Mouse (Mus musculus) gastrocnemius, postnatal 14 days (tissue): Measurements from ENCODE around the gene Cog7. TPM values are rescaled to one million over a fixed set of nuclear protein-coding genes. Genes with fewer than 3 reads are reported as not detected.

ENCODE experiments used
- DNase-seq: peaks from one replicate; pipeline ENCODE4 v3.0.0; 2021; ENCODE audit warnings: mixed read lengths
- intact Hi-C: fragments of 180-260 bp; cut with DNase I; formaldehyde crosslinking; loops from one replicate; pipeline ENCODE4 v1.15.1; 2025; ENCODE audit warnings: low total_unique reads
- total RNA-seq, 2 experiments: library from RNA; stranded (reverse); gene quantifications; 2 replicates each; pipeline ENCODE4 v1.2.3; 2021

Gene Cog7
- total RNA-seq, 2 experiments from 2014 or later: 8.9 to 9.3 TPM

- intact Hi-C loops: no loop called here
- no peak for DNase-seq
These were observed 67.6 kb downstream of the Cog7 start for GRCm38 (mm10) chr7:121913944-121914343.

DNA sequence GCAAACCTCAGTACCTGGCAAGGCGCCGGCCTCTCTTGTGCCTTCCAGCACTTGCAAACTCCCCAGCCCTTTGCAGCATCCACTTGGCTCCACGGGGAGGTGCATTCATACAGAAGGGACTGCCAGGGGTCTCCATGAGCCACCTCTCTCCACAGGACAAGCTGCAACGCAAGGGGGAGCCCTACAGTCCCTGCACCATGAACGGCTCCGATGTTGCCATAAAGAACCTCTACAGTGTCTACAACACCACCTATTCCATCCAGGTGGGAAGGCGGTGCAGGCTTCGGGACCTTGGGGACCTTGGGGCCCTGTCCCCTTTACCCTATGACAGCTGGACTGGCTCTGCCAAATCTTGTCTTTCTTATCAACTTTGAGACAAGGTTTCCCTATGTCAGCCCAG lies 69.3 kb downstream of the Cog7 start:
- intact Hi-C loops: no loop called here
- DNase-seq: no peak

DNA sequence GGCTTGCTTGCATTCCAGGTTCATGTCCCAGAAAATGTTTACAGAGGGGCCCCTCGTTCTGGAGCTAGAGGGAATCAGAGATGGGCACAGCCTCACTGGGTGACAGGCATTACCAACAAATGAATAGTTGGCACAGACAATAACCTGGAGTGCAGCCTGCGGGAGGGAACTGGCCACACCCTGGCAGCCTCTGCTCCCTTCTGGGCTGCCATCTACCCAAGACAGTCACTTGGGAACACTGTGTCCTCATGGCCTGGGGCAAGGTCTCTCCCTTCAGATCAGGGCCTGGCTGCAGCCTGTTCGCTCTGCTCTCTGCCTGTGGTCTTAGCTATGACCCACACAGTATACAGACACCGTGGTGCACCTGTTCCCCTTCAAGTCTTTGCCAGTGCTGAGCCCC lies 74.6 kb downstream of the Cog7 start:
- intact Hi-C loops: no loop called here
- DNase-seq: no peak

DNA sequence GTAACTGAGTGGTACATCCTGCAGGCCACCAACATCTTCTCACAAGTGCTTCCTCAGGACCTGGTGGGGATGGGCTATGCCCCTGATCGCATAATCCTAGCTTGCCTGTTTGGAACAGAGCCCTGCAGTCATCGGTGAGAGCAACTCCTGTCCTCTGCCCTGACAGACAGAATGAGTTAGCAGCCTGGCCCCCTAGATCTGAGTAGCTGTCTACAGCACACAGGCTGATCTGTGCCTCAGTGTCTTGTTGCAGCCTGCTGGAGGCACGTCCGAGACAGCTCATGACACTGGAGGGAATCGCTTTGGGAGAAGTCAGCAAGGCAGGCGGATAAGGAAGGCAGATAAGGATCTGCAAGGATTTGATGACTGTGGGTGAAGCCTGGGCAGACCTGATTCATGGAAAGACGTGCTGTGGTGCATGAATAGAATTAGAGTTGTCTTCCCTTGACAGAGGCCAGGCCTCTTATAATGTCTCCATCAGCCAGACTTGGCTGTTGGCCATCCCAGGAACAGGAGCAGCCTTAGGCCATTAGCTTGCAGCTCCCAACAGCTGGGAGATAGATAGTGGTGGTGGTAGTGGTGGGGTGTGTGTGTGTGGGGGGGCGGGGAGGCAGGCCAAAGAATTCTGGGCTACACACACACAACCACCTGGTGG lies 78.6 kb downstream of the Cog7 start:
- no peak for DNase-seq
- intact Hi-C loops: no loop called here

GRCm38 (mm10) chr7:121899940-121900339 lies 81.6 kb downstream of the Cog7 start:
- intact Hi-C loops: loop anchor here (10.0 kb wide), 1 partner anchor 65 kb away; no protein-coding TSS in a partner anchor
- DNase-seq: no peak

- DNase-seq: no peak
- intact Hi-C loops: loop anchor here (10.0 kb wide), 1 partner anchor 65 kb away; no protein-coding TSS in a partner anchor
These were observed 82.2 kb downstream of the Cog7 start for GRCm38 (mm10) chr7:121899311-121899710.

DNA sequence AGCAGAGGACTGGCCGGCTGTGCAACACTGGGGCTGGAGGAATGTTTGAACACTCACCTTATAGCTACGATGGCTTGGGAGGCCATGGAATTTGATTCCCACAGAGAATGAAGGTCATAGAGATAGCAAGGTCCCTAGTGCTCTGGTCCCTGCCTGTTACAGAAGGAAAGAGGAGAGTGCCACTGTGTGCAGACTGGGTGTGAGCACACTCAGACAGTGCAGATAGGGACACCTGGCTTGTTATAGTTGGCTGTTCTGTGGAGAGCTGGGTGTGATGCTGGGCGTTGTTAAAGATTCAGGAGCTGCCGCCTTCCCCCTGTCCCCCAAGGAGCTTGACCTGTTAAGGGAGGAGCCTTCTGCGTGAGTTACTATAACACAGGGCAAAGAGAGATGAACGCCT lies 84.8 kb downstream of the Cog7 start:
- intact Hi-C loops: loop anchor here (10.0 kb wide), 1 partner anchor 68 kb away; no protein-coding TSS in a partner anchor

DNA sequence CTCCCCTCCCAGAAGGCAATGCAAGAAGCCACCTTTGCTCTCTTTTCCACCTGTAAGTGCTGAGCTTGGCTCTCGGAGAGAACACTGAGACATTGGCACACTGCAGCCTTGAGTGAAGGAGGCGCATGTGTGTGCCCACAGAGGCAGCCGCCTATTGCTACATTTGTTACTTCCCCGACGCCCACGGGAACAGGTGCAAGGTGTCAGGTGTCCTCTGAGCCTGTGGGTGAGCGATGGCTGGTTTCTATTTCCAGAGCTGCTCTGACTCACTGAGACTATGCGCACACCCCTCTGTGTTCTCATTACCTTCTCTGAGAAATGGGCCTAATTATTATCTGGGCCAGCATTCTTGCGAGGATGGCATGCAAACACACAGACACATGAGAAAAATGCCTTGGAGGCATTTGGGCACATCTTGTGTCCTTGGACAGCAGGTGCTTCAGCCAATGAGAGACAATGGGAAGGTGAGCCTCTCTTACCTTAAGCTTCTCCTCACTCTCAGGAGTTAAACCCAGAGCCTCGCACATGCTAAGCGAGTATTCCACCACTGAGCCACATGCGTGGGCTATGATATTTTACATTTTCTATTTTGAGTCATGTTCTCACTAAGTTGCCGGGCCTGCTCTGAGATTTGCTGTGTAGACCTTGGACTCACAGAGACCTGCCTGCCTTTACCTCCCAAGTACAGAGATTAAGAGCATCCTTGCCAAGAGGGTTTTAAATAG lies 90.7 kb downstream of the Cog7 start:
- intact Hi-C loops: loop anchor here (10.0 kb wide), 1 partner anchor 74 kb away; no protein-coding TSS in a partner anchor
- DNase-seq: no peak

More for the DNA sequence above, 84.8 kb downstream of the Cog7 start:
- no peak for DNase-seq

GRCm38 (mm10) chr7:121880246-121880645 lies 101.3 kb downstream of the Cog7 start:
- DNase-seq: no peak
- intact Hi-C loops: no loop called here

- intact Hi-C loops: no loop called here
- no peak for DNase-seq
These were observed 106.7 kb downstream of the Cog7 start for GRCm38 (mm10) chr7:121874784-121875183.

DNA sequence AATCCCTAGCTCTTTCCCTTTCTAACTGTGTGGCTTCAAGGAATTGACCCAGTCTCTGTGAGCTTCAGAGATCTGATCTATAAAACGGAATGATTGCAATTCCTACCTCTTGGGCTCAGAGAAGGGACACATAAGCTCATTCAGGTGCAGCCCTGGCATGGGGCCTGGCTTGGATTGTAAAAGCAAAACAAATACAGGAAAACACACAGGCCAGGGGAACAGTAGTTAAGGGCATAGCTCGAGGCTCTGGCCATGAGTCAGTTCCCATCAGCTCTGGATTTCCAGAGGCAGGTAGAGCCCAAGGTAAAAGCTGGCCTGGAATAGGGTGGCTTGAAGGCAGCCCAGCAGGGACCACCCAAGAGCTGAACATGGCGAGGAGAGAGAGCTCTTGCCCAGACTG lies 107.5 kb downstream of the Cog7 start:
- no peak for DNase-seq
- intact Hi-C loops: no loop called here

GRCm38 (mm10) chr7:121871631-121872030 lies 109.9 kb downstream of the Cog7 start:
- intact Hi-C loops: no loop called here
- DNase-seq: no peak

DNA sequence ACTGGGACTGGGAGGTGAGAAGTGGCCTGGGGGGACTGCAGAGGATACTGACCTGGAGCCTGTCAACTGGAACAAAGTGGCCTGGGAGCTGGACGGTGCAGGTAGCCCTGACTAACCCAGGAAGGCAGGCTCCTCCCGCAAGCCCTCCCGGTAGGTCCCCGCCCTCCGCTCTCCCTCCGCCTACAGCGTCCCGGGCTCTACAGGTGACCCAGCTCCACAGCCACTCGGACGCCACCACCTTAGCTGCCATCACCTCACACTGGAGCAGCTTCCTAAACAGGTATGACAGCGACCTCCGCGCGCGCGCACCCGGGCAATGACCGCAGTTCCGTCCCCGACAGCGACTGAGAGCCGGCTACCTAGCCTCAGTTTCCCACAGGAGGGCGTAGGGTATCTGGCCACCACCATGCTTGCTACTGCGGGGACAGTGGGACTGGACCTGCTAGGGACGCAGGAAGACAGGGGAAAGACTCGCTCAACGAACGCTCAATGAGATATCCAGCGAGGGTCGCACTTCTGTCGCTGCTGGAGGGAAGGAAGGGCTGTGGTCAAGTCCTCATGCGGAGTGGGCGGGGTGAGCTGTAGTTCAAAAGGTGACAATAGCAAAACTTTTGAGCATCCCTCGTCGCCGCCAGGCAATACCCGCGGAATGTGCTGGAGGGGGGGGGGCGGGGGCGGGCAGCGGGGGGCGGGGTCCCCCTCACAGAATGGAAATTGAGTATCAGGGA lies 116.5 kb downstream of the Cog7 start, which contains the start of gene Scnn1b:
Scnn1b (plus strand) TSS at position 181 of the 728 bp plus-strand sequence.
- intact Hi-C loops: no loop called here
- DNase-seq: no peak

DNA sequence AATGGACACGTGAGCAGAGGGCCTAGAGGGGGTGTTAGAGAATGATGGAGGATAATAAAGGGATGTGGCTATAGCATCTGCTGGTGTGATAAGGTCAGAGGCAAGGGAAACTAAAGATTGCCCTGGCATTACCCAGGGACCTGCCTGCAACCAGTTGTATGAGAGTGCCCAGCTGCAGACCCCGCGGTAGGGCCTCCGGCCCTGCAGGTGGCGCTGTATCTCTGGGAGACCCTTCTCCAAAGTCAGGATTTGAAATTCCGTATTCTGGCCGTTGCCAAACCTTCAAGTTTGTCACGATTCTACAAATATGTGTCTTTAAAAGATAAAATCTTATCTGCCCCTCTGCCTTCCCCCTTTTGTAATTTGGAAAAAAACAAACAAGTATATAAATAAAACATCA lies 122.6 kb downstream of the Cog7 start:
- no peak for DNase-seq
- intact Hi-C loops: no loop called here

DNA sequence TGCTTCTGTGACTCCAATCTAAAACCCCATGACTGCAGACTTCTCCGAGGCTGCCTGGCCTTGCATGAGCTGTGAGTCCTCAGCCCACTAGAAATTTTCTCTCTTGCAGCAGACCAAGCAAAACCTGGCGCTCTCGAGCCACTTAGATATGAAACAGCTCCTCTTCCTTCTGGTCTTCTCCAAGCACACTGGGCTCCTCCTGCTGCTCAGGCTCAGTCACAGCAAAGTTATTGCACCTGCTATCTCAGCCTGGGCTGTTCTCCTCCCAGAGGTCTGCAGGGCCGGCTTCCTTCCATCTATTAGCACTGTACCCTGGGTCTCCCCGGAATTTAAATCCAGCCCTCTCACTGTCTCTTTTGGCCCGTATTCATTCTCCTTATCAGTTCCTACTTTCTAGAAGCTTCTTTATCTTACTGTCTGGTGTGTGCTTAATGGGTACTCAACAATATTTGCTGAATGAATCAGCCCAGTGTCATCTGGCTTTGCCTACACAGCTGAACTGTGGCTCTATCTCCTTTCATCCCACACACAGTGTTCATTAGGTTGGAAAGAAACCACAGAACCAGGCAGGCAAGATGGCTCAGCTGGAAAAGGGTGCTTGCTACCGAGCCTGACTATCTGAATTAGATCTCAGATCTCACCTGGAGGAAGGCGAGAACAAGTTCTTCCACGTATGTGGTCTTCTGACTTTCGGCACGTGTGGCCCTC lies 124.2 kb downstream of the Cog7 start:
- intact Hi-C loops: no loop called here
- DNase-seq: no peak

GRCm38 (mm10) chr7:121848537-121849168 lies 132.9 kb downstream of the Cog7 start:
- intact Hi-C loops: no loop called here
- no peak for DNase-seq

GRCm38 (mm10) chr7:121845964-121846363 lies 135.5 kb downstream of the Cog7 start:
- DNase-seq: no peak
- intact Hi-C loops: no loop called here

GRCm38 (mm10) chr7:121842234-121842633 lies 139.3 kb downstream of the Cog7 start:
- no peak for DNase-seq
- intact Hi-C loops: no loop called here

DNA sequence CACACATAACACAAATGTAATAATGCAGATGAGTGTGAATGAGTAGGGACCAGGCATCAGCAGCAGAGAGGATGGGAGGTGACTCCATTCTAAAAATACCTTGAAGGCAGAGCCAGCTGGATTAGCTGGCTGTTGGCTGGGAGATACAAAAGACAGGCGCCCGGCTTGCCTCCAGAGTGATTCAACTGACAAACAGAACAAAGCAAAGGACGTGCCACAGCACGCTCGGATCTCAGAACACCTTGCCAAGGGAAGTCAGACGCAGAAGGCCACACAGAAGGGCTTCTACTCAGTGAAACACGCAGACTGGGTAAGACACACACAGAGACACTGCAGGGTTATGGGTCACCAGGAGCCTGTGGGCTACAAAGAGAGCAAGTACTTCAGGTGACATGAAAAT lies 140.7 kb downstream of the Cog7 start:
- DNase-seq: no peak
- intact Hi-C loops: no loop called here
